Mouse (Mus musculus) MEL (cell line): ENCODE measurements at regions not wholly inside any gene's neighbourhood (a gene's known extent, or its start where the extent isn't known, plus 50 kb on each side); places are given as distances from the start of the nearest gene placed in this dataset.

ENCODE experiments used
- DNase-seq: peaks from one replicate; pipeline ENCODE4 v3.0.0; 2011; ENCODE audit warnings: low read depth, low spot score
- H3K27ac ChIP-seq: 2 replicates; pipeline ENCODE4 v1.5.1; 2012; ENCODE audit warnings: low read depth, mild to moderate bottlenecking, control low read depth, low read length, moderate library complexity; ENCODE audit not compliant: control insufficient read depth
- H3K27me3 ChIP-seq, 2 experiments: fragments of 150-350 bp in 1 of 2; sonication (generic) in 1 of 2; 2 replicates each; pipeline ENCODE4 v1.6.1; 2012; ENCODE audit warnings: low read length in 2 of 2, mild to moderate bottlenecking in 2 of 2, improper control_type of control experiment in 1 of 2, moderate library complexity in 1 of 2; ENCODE audit not compliant: insufficient read depth in 2 of 2, control insufficient read depth in 1 of 2
- H3K36me3 ChIP-seq, 2 experiments: 2 replicates each; pipeline ENCODE4 v1.6.1; 2012 to 2014; ENCODE audit warnings: low read length in 2 of 2, improper control_type of control experiment in 1 of 2, inconsistent platforms in 1 of 2, mild to moderate bottlenecking in 1 of 2; ENCODE audit not compliant: insufficient read depth in 2 of 2, control insufficient read depth in 1 of 2
- H3K4me1 ChIP-seq, 2 experiments: fragments of 150-350 bp in 1 of 2; sonication (generic) in 1 of 2; 2 replicates each; pipeline ENCODE4 v1.6.1; 2012; ENCODE audit warnings: low read length in 2 of 2, improper control_type of control experiment in 1 of 2, mild to moderate bottlenecking in 1 of 2; ENCODE audit not compliant: insufficient read depth in 2 of 2, control insufficient read depth in 1 of 2
- H3K4me3 ChIP-seq, 2 experiments: fragments of 150-350 bp in 1 of 2; sonication (generic) in 1 of 2; 2 replicates each; pipeline ENCODE4 v1.5.1; 2012; ENCODE audit warnings: low read depth in 2 of 2, low read length in 2 of 2, mild to moderate bottlenecking in 2 of 2, moderate library complexity in 2 of 2, control low read depth in 1 of 2, improper control_type of control experiment in 1 of 2; ENCODE audit not compliant: control insufficient read depth in 1 of 2, insufficient read depth in 1 of 2
- H3K79me2 ChIP-seq: 2 replicates; pipeline ENCODE4 v1.6.1; 2012; ENCODE audit warnings: mild to moderate bottlenecking, low read length, moderate library complexity; ENCODE audit not compliant: control insufficient read depth, poor library complexity, insufficient read depth
- H3K9ac ChIP-seq: 2 replicates; pipeline ENCODE4 v1.6.1; 2012; ENCODE audit warnings: low read depth, mild to moderate bottlenecking, control low read depth, low read length, moderate library complexity; ENCODE audit not compliant: control insufficient read depth, poor library complexity, severe bottlenecking
- H3K9me3 ChIP-seq: fragments of 150-350 bp; sonication (generic); replicated peaks from 2 replicates; pipeline ENCODE4 v1.6.1; 2012; ENCODE audit warnings: mild to moderate bottlenecking, low read length, improper control_type of control experiment, moderate library complexity; ENCODE audit not compliant: insufficient read depth
- CHD1 ChIP-seq: IDR thresholded peaks from 2 replicates; pipeline ENCODE4 v1.6.1; 2012; ENCODE audit warnings: low read depth, mild to moderate bottlenecking, inconsistent platforms, low read length, improper control_type of control experiment
- CTCF ChIP-seq, 3 experiments: IDR thresholded peaks in 2 of 3; conservative IDR thresholded peaks in 1 of 3; 2 replicates each; pipeline ENCODE4 v1.5.1; 2011 to 2012; ENCODE audit warnings: low read length in 3 of 3, low read depth in 2 of 3, mild to moderate bottlenecking in 2 of 3, improper control_type of control experiment in 1 of 3, inconsistent platforms in 1 of 3, mixed read lengths in 1 of 3, moderate library complexity in 1 of 3; ENCODE audit not compliant: control insufficient read depth in 1 of 3, insufficient read depth in 1 of 3, poor library complexity in 1 of 3, severe bottlenecking in 1 of 3
- E2F4 ChIP-seq: IDR thresholded peaks from 2 replicates; pipeline ENCODE4 v1.6.1; 2011; ENCODE audit warnings: low read depth, low read length, improper control_type of control experiment, borderline replicate concordance
- EP300 ChIP-seq, 2 experiments: IDR thresholded peaks; 2 replicates each; pipeline ENCODE4 v1.6.1; 2011; ENCODE audit warnings: improper control_type of control experiment in 2 of 2, low read length in 2 of 2, low read depth in 1 of 2, mild to moderate bottlenecking in 1 of 2
- JUND ChIP-seq: IDR thresholded peaks from 2 replicates; pipeline ENCODE4 v1.6.1; 2011; ENCODE audit warnings: low read depth, mild to moderate bottlenecking, improper control_type of control experiment, low read length
- KAT2A ChIP-seq: conservative IDR thresholded peaks from 2 replicates; pipeline ENCODE4 v1.6.1; 2012; ENCODE audit warnings: low read depth, low read length, improper control_type of control experiment, inconsistent platforms
- MEF2A ChIP-seq: IDR thresholded peaks from 2 replicates; pipeline ENCODE4 v1.6.1; 2014; ENCODE audit warnings: low read depth, mild to moderate bottlenecking, inconsistent platforms, low read length, improper control_type of control experiment; ENCODE audit not compliant: poor library complexity, insufficient replicate concordance, severe bottlenecking; ENCODE audit errors: extremely low read depth
- MXI1 ChIP-seq: IDR thresholded peaks from 2 replicates; pipeline ENCODE4 v1.6.1; 2011; ENCODE audit warnings: mild to moderate bottlenecking, low read depth, low read length, improper control_type of control experiment
- MYB ChIP-seq: IDR thresholded peaks from 2 replicates; pipeline ENCODE4 v1.6.1; 2011; ENCODE audit warnings: mild to moderate bottlenecking, low read depth, low read length, improper control_type of control experiment
- NELFE ChIP-seq: IDR thresholded peaks from 2 replicates; pipeline ENCODE4 v1.6.1; 2011; ENCODE audit warnings: low read depth, low read length, improper control_type of control experiment
- POLR2A ChIP-seq, 2 experiments: IDR thresholded peaks; 2 replicates each; pipeline ENCODE4 v1.6.1; 2011 to 2012; ENCODE audit warnings: low read length in 2 of 2, mild to moderate bottlenecking in 2 of 2, control low read depth in 1 of 2, improper control_type of control experiment in 1 of 2, low read depth in 1 of 2, moderate library complexity in 1 of 2; ENCODE audit not compliant: control insufficient read depth in 1 of 2, insufficient read depth in 1 of 2, poor library complexity in 1 of 2
- RCOR1 ChIP-seq: IDR thresholded peaks from 2 replicates; pipeline ENCODE4 v1.6.1; 2012; ENCODE audit warnings: low read depth, mild to moderate bottlenecking, inconsistent platforms, low read length, improper control_type of control experiment
- TAL1 ChIP-seq: IDR thresholded peaks from 2 replicates; pipeline ENCODE4 v1.6.1; 2012; ENCODE audit warnings: mild to moderate bottlenecking, inconsistent platforms, low read length, moderate library complexity, mixed read lengths
- TBP ChIP-seq: IDR thresholded peaks from 2 replicates; pipeline ENCODE4 v1.8.0; 2011; ENCODE audit warnings: low read depth, low read length, improper control_type of control experiment
- UBTF ChIP-seq: IDR thresholded peaks from 2 replicates; pipeline ENCODE4 v1.6.1; 2012; ENCODE audit warnings: low read depth, mild to moderate bottlenecking, inconsistent platforms, low read length, improper control_type of control experiment, moderate library complexity, borderline replicate concordance; ENCODE audit not compliant: insufficient read depth
- USF1 ChIP-seq: IDR thresholded peaks from 2 replicates; pipeline ENCODE4 v1.6.1; 2014; ENCODE audit warnings: low read depth, mild to moderate bottlenecking, inconsistent platforms, low read length, improper control_type of control experiment, moderate library complexity
- USF2 ChIP-seq, 2 experiments: IDR thresholded peaks; 2 replicates each; pipeline ENCODE4 v1.6.1; 2011 to 2012; ENCODE audit warnings: improper control_type of control experiment in 2 of 2, low read length in 2 of 2, borderline replicate concordance in 1 of 2, inconsistent platforms in 1 of 2, low read depth in 1 of 2, mild to moderate bottlenecking in 1 of 2; ENCODE audit not compliant: insufficient read depth in 1 of 2
- ZC3H11A ChIP-seq: IDR thresholded peaks from 2 replicates; pipeline ENCODE4 v1.6.1; 2012; ENCODE audit warnings: low read depth, mild to moderate bottlenecking, inconsistent platforms, low read length, improper control_type of control experiment
- ZNF384 ChIP-seq: IDR thresholded peaks from 2 replicates; pipeline ENCODE4 v1.6.1; 2012; ENCODE audit warnings: low read depth, mild to moderate bottlenecking, inconsistent platforms, low read length, improper control_type of control experiment

- TF ChIP-seq MXI1 (no peak), TBP (no peak)
Observed at GRCm38 (mm10) chr17:88268802-88269201, 171.7 kb upstream of the Foxn2 start (continued).

GRCm38 (mm10) chr17:88270896-88271295 is 169.6 kb upstream of the Foxn2 start:
- Histone ChIP-seq H3K9me3 (no peaks in the 10 kb centered on the region), H3K4me3 (no peak overlapping the region), H3K27ac (no peak overlapping the region), H3K4me1 (no peaks in the 10 kb centered on the region), H3K27me3 (no peaks in the 10 kb centered on the region)
- TF ChIP-seq KAT2A (no peak), USF1 (no peak), USF2 (IDR thresholded peaks at IDR 0.05; ENCODE audit: borderline replicate concordance in 1 of 2, insufficient read depth in 1 of 2, low read depth in 1 of 2, low read length in 2 of 2) (no peak), EP300 (IDR thresholded peaks at IDR 0.05; ENCODE audit: low read depth in 1 of 2, low read length in 2 of 2) (no peak), MYB (no peak), E2F4 (no peak), JUND (no peak), NELFE (no peak), MXI1 (no peak), CHD1 (no peak), ZNF384 (no peak), UBTF (no peak)
- TF ChIP-seq, all 39 proteins: peak for 0
- Histone ChIP-seq H3K36me3 (no peaks in the 10 kb centered on the region), H3K9ac (no peak overlapping the region), H3K79me2 (no peaks in the 10 kb centered on the region)
- DNase-seq, result no peak

- no peak for DNase-seq
- no peaks in the 10 kb centered on the region for H3K27me3 ChIP-seq
Observed at GRCm38 (mm10) chr17:88272161-88272560, 168.3 kb upstream of the Foxn2 start.

More at GRCm38 (mm10) chr17:88272161-88272560, 168.3 kb upstream of the Foxn2 start:
- no peak overlapping the region for H3K4me3 ChIP-seq
- no peaks in the 10 kb centered on the region for H3K79me2 ChIP-seq
- no peaks in the 10 kb centered on the region for H3K9me3 ChIP-seq
- TF ChIP-seq RCOR1, result no peak
- TF ChIP-seq ZC3H11A, result no peak
- no peak for TF ChIP-seq MEF2A
- TF ChIP-seq USF1, result no peak
- no peak for TF ChIP-seq MXI1
- no peak for TF ChIP-seq KAT2A
- no peak for TF ChIP-seq UBTF
- no peak for TF ChIP-seq CTCF (IDR thresholded peaks at IDR 0.05 in 2 of 3, conservative IDR thresholded peaks at IDR 0.05 in 1 of 3; ENCODE audit: control insufficient read depth in 1 of 3, insufficient read depth in 1 of 3, low read depth in 2 of 3, low read length in 3 of 3, poor library complexity in 1 of 3, severe bottlenecking in 1 of 3)
- TF ChIP-seq TAL1, result no peak
- no peak for TF ChIP-seq POLR2A (IDR thresholded peaks at IDR 0.05; ENCODE audit: control insufficient read depth in 1 of 2, insufficient read depth in 1 of 2, low read depth in 1 of 2, low read length in 2 of 2, poor library complexity in 1 of 2)
- H3K36me3 ChIP-seq, result no peaks in the 10 kb centered on the region
- H3K9ac ChIP-seq, result no peak overlapping the region
- no peak overlapping the region for H3K27ac ChIP-seq
- H3K4me1 ChIP-seq, result no peaks in the 10 kb centered on the region
